Mouse (Mus musculus) T-helper 17 cell (primary cell): ENCODE measurements around the gene Vmn1r86.
"Not testable (repeated sequence)": the region's sequence is repeated elsewhere in the genome, so short reads cannot be mapped to it uniquely, and the experiment has no call there.

ENCODE experiments used
- in situ Hi-C, 2 experiments: fragments of 300-600 bp; cut with MboI, MseI; formaldehyde crosslinking; loops; 1 replicate in 1 of 2; 2 replicates in 1 of 2; pipeline ENCODE4 v1.15.1; 2025; ENCODE audit warnings: high pct_unique_total_duplicates in 2 of 2

Gene Vmn1r86

DNA sequence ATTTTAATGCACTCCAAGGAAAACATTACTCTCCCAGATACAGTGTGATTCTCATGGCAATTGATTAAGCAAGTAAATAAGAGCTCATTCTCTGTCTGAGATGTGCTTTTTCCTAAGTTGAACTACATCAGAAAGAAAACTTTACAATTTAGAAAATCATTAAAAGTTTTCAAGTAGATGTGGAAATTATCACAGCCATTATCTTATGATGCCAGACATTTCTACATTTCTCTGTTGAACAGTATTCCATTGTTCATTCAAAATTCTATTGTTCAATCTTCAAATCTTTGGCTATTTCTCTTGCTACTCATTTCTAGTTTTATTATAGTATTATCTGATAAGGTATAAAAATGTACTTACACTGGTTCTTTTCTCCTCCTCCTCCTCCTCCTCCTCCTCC is at the start of gene Vmn1r86:
Vmn1r86 (minus strand) TSS at position 101 of the 400 bp plus-strand sequence.
- in situ Hi-C loops: no loop called here

GRCm38 (mm10) chr7:13159268-13159667 is 39.6 kb upstream of the Vmn1r86 start, which contains the start of gene Vmn1r88:
Gene Vmn1r88, plus strand, starts transcription at chr7:13159568.
- in situ Hi-C loops: no loop called here

DNA sequence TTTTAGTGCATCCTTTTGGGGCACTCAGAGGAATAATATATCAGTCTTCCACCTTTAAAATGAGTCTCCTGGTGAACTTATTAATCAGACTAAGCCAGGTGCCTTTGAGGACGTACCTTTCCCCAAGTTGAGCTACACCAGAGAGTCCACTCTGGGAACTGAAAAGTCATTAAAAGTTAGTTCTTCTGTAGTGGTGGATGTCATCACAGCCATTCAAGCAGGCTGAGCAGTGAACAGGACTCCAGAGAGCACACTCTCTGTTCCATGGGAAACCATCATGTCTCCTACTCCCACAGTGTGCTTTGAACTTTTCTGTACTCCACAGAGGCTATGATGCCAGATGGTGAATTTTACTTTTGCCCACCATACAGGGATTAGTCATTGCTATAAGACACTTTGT is 20.3 kb upstream of the Vmn1r86 start, which contains the start of gene Vmn1r87:
Vmn1r87 (minus strand) TSS at position 101 of the 400 bp plus-strand sequence.
- in situ Hi-C loops: no loop called here

GRCm38 (mm10) chr7:13137340-13137739 is 17.6 kb upstream of the Vmn1r86 start:
- in situ Hi-C loops: no loop called here

GRCm38 (mm10) chr7:13131856-13132255 is 12.1 kb upstream of the Vmn1r86 start:
- in situ Hi-C loops: no loop called here

- in situ Hi-C loops: not testable (repeated sequence)
Observed at GRCm38 (mm10) chr7:13123554-13124153, 3.9 kb upstream of the Vmn1r86 start.

DNA sequence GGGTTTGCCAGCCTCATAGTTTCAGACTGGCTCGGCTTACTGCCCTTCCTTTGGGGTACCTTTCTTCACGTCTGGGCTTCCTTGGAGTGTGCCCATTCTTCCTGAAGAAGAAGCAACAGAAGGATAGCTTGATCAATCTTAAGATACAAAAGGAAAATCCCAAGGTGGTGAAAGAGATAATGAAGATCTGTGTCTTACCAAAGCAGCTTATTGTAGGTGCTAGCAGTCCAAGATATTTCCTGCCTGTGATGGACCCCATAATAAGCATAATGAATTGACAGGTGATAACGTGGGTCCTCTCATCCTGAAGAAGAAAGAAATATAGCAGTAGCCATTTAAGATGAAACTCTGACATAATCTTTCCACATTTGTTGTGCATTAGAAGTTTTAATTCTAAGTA is 24.6 kb downstream of the Vmn1r86 start, which contains the start of gene Vmn1r85:
Vmn1r85 (minus strand) TSS at position 101 of the 400 bp plus-strand sequence.
- in situ Hi-C loops: no loop called here

GRCm38 (mm10) chr7:13072293-13072692 is 47.4 kb downstream of the Vmn1r86 start:
- in situ Hi-C loops: loop anchor here (5.0 to 25.0 kb wide), 3 partner anchors 215 to 1250 kb away; partner anchors contain the start of genes Lig1 (in 1 of the 2) and Zswim9 (in 1 of the 2)

DNA sequence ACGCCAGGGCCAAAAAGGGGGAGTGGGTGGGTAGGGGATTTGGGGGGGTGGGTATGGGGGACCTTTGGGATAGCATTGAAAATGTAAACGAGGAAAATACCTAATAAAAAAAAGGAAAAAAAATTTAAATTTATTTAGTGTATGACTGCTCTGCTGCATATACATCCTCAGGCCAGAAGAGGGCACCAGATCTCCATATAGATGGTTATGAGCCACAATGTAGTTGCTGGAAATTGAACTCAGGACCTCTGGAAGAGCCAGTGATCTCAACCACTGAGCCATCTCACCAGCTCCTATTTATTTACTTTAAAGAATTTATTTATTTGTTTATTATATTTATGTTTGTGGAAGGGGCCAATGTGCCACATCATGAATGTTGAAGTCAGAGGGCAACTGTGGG is 56.3 kb downstream of the Vmn1r86 start:
- in situ Hi-C loops: loop anchor here in 1 of 2 experiments (25.0 kb wide), 1 partner anchor 224 kb away; the partner anchor contains the start of genes Lig1 and Zswim9

DNA sequence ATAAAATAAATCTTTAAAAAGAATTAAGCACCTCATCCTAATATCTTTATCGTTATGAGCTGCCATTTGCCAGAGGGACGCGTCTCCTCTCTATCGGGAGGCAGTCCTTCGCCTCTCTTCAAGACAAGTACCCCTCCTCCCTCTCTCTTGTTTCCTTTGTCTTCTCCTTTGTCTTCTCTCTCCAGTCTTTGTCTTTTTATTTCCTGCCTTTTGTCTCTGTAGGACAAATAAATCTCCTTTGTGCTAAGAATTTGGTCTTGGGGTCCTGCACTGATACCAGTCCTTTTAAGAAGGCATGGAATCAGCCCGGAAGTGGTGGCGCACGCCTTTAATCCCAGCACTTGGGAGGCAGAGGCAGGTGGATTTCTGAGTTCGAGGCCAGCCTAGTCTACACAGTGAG is 60.2 kb downstream of the Vmn1r86 start:
- in situ Hi-C loops: loop anchor here (5.0 to 25.0 kb wide), 3 partner anchors 218 to 585 kb away; partner anchors contain the start of genes Lig1 (in 2 of the 2), Zswim9 (in 2 of the 2) and Zfp606 (in 1 of the 2)

DNA sequence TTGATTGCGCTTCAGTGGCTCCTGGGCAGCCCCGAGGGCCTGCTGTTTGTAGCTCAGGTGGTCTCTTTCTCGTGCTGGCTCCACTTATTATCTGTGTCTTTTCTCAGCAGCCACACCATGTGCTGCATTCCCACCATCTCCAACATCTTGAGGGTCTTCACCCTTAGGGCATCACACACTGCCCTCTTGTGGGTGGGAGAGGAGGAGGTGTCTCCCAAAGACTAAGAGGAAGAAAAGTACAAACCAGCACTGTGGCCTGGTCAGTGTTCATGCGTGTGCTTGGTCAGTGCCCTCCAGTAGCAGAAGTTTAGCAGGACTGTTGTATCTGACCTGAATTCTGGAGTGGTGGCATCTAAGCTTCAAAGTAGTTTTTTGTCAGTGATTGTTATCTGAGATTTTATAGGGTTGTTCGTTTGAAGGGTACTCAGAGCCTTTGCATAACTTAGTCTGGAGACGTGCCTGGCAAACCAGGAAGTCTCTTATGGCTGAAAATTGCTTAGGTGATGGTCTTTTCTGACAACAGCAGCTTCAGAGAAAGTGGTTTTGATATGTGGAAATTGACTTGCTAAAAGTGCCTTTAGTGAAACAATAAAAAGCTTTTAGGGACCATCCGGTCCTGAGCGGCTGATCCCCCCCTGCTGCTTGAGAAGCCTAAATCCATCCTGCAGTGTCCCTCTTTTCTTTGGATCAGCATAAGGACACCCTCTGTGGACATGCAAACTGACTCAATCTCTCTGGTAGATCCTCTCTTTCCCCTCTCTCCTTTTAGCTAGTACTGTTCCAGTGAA is 62.6 kb downstream of the Vmn1r86 start:
- in situ Hi-C loops: loop anchor here (5.0 to 25.0 kb wide), 3 partner anchors 220 to 582 kb away; partner anchors contain the start of genes Lig1 (in 2 of the 2), Zswim9 (in 2 of the 2) and Zfp606 (in 1 of the 2)

DNA sequence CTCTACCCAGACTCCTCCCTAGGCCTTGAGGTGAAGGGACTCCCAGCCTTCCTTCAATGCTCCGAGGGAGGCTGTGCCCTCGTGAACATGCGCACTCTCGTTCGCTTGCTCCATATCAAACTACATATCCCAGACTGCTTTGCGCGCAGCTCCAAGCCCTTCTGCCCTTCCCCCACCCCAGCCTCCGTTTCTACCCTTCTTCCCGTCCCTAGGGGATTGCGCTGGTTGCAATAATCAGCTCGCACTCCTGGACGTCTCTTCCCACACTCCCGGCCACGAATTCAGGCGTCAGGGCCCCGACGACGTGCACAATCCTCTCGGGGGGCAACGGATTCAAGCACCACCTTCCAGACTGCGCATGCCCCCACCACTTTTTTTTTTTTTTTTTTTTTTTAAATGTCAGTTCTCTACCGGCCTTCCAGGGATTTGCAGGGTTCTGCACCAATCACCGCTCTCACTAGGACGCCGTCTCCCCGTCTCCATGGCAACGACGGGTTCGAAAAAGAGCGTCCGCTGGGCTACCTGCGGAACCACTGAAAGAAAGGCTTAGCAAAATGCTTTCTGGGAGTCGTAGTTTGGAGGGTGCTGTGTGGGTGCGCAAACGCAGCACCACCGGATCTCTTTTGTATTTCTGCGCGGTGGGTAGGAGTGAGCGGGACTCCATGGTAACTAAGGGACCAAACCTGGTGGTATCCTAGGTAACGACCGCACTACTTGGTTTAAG is 65.3 kb downstream of the Vmn1r86 start, which contains the start of gene Mzf1:
Mzf1 (minus strand) TSS at position 478 of the 724 bp plus-strand sequence.
- in situ Hi-C loops: loop anchor here (5.0 to 25.0 kb wide), 3 partner anchors 223 to 580 kb away; partner anchors contain the start of genes Lig1 (in 2 of the 2), Zswim9 (in 2 of the 2) and Zfp606 (in 1 of the 2)

GRCm38 (mm10) chr7:13053961-13054286 is 65.8 kb downstream of the Vmn1r86 start:
- in situ Hi-C loops: loop anchor here (10.0 to 25.0 kb wide), 2 partner anchors 233 to 579 kb away; partner anchors contain the start of genes Lig1 (in 1 of the 2), Zfp606 (in 1 of the 2) and Zswim9 (in 1 of the 2)

- in situ Hi-C loops: loop anchor here (10.0 to 25.0 kb wide), 2 partner anchors 234 to 579 kb away; partner anchors contain the start of genes Lig1 (in 1 of the 2), Zfp606 (in 1 of the 2) and Zswim9 (in 1 of the 2)
Observed at GRCm38 (mm10) chr7:13053501-13053900, 66.2 kb downstream of the Vmn1r86 start.

GRCm38 (mm10) chr7:13053001-13053400 is 66.7 kb downstream of the Vmn1r86 start:
- in situ Hi-C loops: loop anchor here (10.0 to 25.0 kb wide), 2 partner anchors 234 to 578 kb away; partner anchors contain the start of genes Lig1 (in 1 of the 2), Zfp606 (in 1 of the 2) and Zswim9 (in 1 of the 2)
